Comparison of ENCODE assay signal across 9 mouse cellular contexts in genomic region chr11:5705972-5706371, GRCm38 (mm10). TPM values are rescaled to one million over a fixed set of nuclear protein-coding genes. Genes with fewer than 3 reads are reported as not detected.
A peak's percentile ranks its signal among the peaks of the same experiment; 100 is the strongest.
DNase-seq lines count a peak whose midpoint lies in the region; ATAC-seq and TF ChIP-seq lines count a peak whose summit lies in the region.
"Had no signal": no experiment of that assay in that cellular context is flagged by ENCODE, and none has a peak within 500 bp of the region (broad histone marks: within the 10 kb centered on the region; RNA-seq: fewer than 3 reads in every experiment).

No protein-coding gene starts in this region.

- no peak overlapping the region for H3K27ac ChIP-seq in kidney, embryonic 15.5 days
- H3K27ac ChIP-seq in kidney, adult 2 months (ENCODE audit: insufficient read depth, low read depth, low read length): no peak overlapping the region
- H3K27ac ChIP-seq in bone marrow macrophage, adult 2 months (ENCODE audit: insufficient read depth, low read depth, low read length): no peak overlapping the region
- no peak overlapping the region for H3K27ac ChIP-seq in hindbrain, embryonic 14.5 days
- H3K27ac ChIP-seq in midbrain, embryonic 15.5 days: no peak overlapping the region

- TF ChIP-seq POLR2A in kidney, adult 2 months (IDR thresholded peaks at IDR 0.05; ENCODE audit: low read depth, low read length): no peak
- no peak for TF ChIP-seq POLR2A in bone marrow macrophage, adult 2 months (IDR thresholded peaks at IDR 0.05; ENCODE audit: borderline replicate concordance, low read depth, low read length)

- no peak overlapping the region for H3K9ac ChIP-seq in kidney, embryonic 15.5 days
- peak overlapping the region; percentile 86 for H3K9ac ChIP-seq in hindbrain, embryonic 14.5 days
- H3K9ac ChIP-seq in midbrain, embryonic 15.5 days: peak overlapping the region; percentile 73; the same call in 1 of the 2 replicates

- H3K36me3 ChIP-seq in kidney, embryonic 15.5 days: peaks cover 23% of the 10 kb centered on the region
- H3K36me3 ChIP-seq in kidney, adult 2 months (ENCODE audit: control insufficient read depth, insufficient read depth, low read length): no peaks in the 10 kb centered on the region
- H3K36me3 ChIP-seq in hindbrain, embryonic 14.5 days (replicated peaks; ENCODE audit: control insufficient read depth, insufficient read depth): peaks cover 25% of the 10 kb centered on the region
- peaks cover 9% of the 10 kb centered on the region; the same call in 1 of the 2 replicates for H3K36me3 ChIP-seq in midbrain, embryonic 15.5 days (replicated peaks)

- no peak for ATAC-seq in kidney, embryonic 15.5 days (replicated peaks; ENCODE audit: low FRiP score)
- ATAC-seq in hindbrain, embryonic 14.5 days (ENCODE audit: low FRiP score): no peak
- ATAC-seq in midbrain, embryonic 15.5 days (replicated peaks): no peak

- no peak for TF ChIP-seq CTCF in kidney, adult 2 months (conservative IDR thresholded peaks at IDR 0.05; ENCODE audit: insufficient read depth, insufficient read length, low read depth, low read length)
- TF ChIP-seq CTCF in bone marrow macrophage, adult 2 months (IDR thresholded peaks at IDR 0.05; ENCODE audit: low read depth, low read length): no peak

- H3K4me1 ChIP-seq in kidney, embryonic 15.5 days: peaks cover 18% of the 10 kb centered on the region
- no peaks in the 10 kb centered on the region; the same call in 1 of the 2 replicates for H3K4me1 ChIP-seq in kidney, adult 2 months (ENCODE audit: control insufficient read depth, insufficient read depth, low read length)
- H3K4me1 ChIP-seq in bone marrow macrophage, adult 2 months (ENCODE audit: control insufficient read depth, insufficient read depth, low read length): peaks cover 8% of the 10 kb centered on the region
- H3K4me1 ChIP-seq in hindbrain, embryonic 14.5 days (replicated peaks; ENCODE audit: control insufficient read depth, insufficient read depth, low read length): peaks cover 14% of the 10 kb centered on the region
- H3K4me1 ChIP-seq in midbrain, embryonic 15.5 days: peaks cover 14% of the 10 kb centered on the region

- peak overlapping the region; percentile 73 for H3K4me2 ChIP-seq in kidney, embryonic 15.5 days
- peak overlapping the region; percentile 70 for H3K4me2 ChIP-seq in hindbrain, embryonic 14.5 days (replicated peaks)
- H3K4me2 ChIP-seq in midbrain, embryonic 15.5 days: peak overlapping the region; percentile 73

- no peaks in the 10 kb centered on the region for H3K27me3 ChIP-seq in kidney, embryonic 15.5 days
- H3K27me3 ChIP-seq in kidney, adult 2 months (replicated peaks; ENCODE audit: control insufficient read depth, insufficient read depth, low read length): no peaks in the 10 kb centered on the region
- H3K27me3 ChIP-seq in hindbrain, embryonic 14.5 days (ENCODE audit: control insufficient read depth, insufficient read depth, low read length): no peaks in the 10 kb centered on the region
- no peaks in the 10 kb centered on the region for H3K27me3 ChIP-seq in midbrain, embryonic 15.5 days (replicated peaks)

- peak overlapping the region; percentile 90 for H3K4me3 ChIP-seq in kidney, embryonic 15.5 days (replicated peaks)
- H3K4me3 ChIP-seq in kidney, adult 2 months (ENCODE audit: insufficient read depth, low read depth, low read length): no peak overlapping the region
- peak overlapping the region; percentile 95 for H3K4me3 ChIP-seq in bone marrow macrophage, adult 2 months (ENCODE audit: insufficient read depth, low read length)
- peak overlapping the region; percentile 86 for H3K4me3 ChIP-seq in hindbrain, embryonic 14.5 days (replicated peaks; ENCODE audit: low read length)
- H3K4me3 ChIP-seq in midbrain, embryonic 15.5 days: peak overlapping the region; percentile 77

- no peak for DNase-seq in kidney, adult 2 months
- DNase-seq in hindbrain, embryonic 14.5 days (ENCODE audit: low spot score): no peak
- DNase-seq in adrenal gland, postnatal 36 days: no peak
- no peak for DNase-seq in layer of hippocampus, adult 9-11 months
- no peak for DNase-seq in cerebellum, postnatal 10 days
- DNase-seq: kidney, adult 18-20 months had no signal

- WGBS in kidney, embryonic 15.5 days: 90% methylated on average over 9 of the region's 9 CpGs
- WGBS in kidney, adult 2 months: 88% methylated on average over 9 of the region's 9 CpGs
- WGBS in hindbrain, embryonic 14.5 days: 94% methylated on average over 9 of the region's 9 CpGs
- 95% methylated on average over 9 of the region's 9 CpGs for WGBS in midbrain, embryonic 15.5 days

- H3K9me3 ChIP-seq in kidney, embryonic 15.5 days (replicated peaks): no peaks in the 10 kb centered on the region
- H3K9me3 ChIP-seq in hindbrain, embryonic 14.5 days (ENCODE audit: control insufficient read depth, low read length): no peaks in the 10 kb centered on the region
- H3K9me3 ChIP-seq in midbrain, embryonic 15.5 days: no peaks in the 10 kb centered on the region

RNA-seq across cellular contexts. Expression of gene Mrps24, which starts 9.5 kb away (rescaled TPM):
- polyA plus RNA-seq in kidney, embryonic 15.5 days (2015; fragmentation: Nextera tagmentation; extraction: Ambion mirVana): 192 and 202 TPM in 2 replicates
- polyA plus RNA-seq in kidney, adult 2 months (2012; rRNA removed): 272 and 323 TPM in 2 replicates
- 58.6 and 67.8 TPM in 2 replicates for polyA plus RNA-seq in bone marrow macrophage, adult 2 months (2012; ENCODE audit: insufficient read depth, insufficient read length, missing spikeins)
- polyA plus RNA-seq in hindbrain, embryonic 14.5 days (2014; fragmentation: Nextera tagmentation; extraction: Ambion mirVana): 186 and 224 TPM in 2 replicates
- 170 and 176 TPM in 2 replicates for polyA plus RNA-seq in midbrain, embryonic 15.5 days (2015; fragmentation: Nextera tagmentation; extraction: Ambion mirVana)
- 100 to 1,000 TPM; 117 to 202 TPM for total RNA-seq in adrenal gland, postnatal 36 days (2021)

RNA-seq across cellular contexts. Expression of gene Urgcp, which starts 56.2 kb away (rescaled TPM):
- 22.3 and 23.3 TPM in 2 replicates for polyA plus RNA-seq in kidney, embryonic 15.5 days (2015; fragmentation: Nextera tagmentation; extraction: Ambion mirVana)
- 31.5 and 32.2 TPM in 2 replicates for polyA plus RNA-seq in kidney, adult 2 months (2012; rRNA removed)
- polyA plus RNA-seq in bone marrow macrophage, adult 2 months (2012; ENCODE audit: insufficient read depth, insufficient read length, missing spikeins): 9.8 and 17.3 TPM in 2 replicates
- 26.2 and 26.8 TPM in 2 replicates for polyA plus RNA-seq in hindbrain, embryonic 14.5 days (2014; fragmentation: Nextera tagmentation; extraction: Ambion mirVana)
- 36.9 and 37.6 TPM in 2 replicates for polyA plus RNA-seq in midbrain, embryonic 15.5 days (2015; fragmentation: Nextera tagmentation; extraction: Ambion mirVana)
- 10 to 100 TPM; 59.2 to 64.6 TPM for total RNA-seq in adrenal gland, postnatal 36 days (2021)
